Mouse (Mus musculus) heart, postnatal 10 days (tissue): ENCODE data around the gene Heatr5a. TPM values are rescaled to one million over a fixed set of nuclear protein-coding genes. Genes with fewer than 3 reads are reported as not detected.

ENCODE experiments used
- DNase-seq, 2 experiments: peaks; one replicate each; pipeline ENCODE4 v3.0.0; 2021
- intact Hi-C: fragments of 180-260 bp; cut with DNase I; formaldehyde crosslinking; loops from one replicate; pipeline ENCODE4 v1.15.1; 2025
- total RNA-seq, 2 experiments: library from RNA; stranded (reverse); gene quantifications; 2 replicates each; pipeline ENCODE4 v1.2.3; 2021

Heatr5a gene
- total RNA-seq, 2 experiments from 2014 or later, result 21.8 to 23.0 TPM

- DNase-seq, result no peak
- intact Hi-C loops, result no loop called here
Observed at GRCm38 (mm10) chr12:51887301-51888290, 83.5 kb downstream of the Heatr5a start.

DNA sequence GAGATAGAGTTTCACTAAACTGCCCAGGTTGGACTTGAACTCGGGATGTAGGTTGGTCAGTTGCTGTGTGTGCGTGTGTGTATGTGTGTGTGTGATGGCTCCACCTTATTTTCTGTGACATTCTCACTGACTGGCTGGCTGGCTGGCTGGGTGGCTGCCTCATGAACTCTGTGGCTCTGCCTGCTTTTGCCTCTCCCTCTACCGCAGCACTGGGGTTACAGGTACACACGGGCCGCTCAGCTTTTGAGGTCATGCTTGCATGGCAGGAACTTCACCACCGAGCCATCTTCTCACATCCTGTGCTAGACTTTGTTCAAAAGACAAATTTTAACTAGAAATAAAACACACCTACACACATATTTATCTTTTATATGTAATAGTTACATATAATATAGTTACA is 84.8 kb downstream of the Heatr5a start:
- intact Hi-C loops, result no loop called here
- no peak for DNase-seq

GRCm38 (mm10) chr12:51884801-51885200 is 86.3 kb downstream of the Heatr5a start:
- intact Hi-C loops, result loop anchor here (5.0 kb wide), 2 partner anchors 52 to 108 kb away; no protein-coding TSS in a partner anchor
- no peak for DNase-seq

DNA sequence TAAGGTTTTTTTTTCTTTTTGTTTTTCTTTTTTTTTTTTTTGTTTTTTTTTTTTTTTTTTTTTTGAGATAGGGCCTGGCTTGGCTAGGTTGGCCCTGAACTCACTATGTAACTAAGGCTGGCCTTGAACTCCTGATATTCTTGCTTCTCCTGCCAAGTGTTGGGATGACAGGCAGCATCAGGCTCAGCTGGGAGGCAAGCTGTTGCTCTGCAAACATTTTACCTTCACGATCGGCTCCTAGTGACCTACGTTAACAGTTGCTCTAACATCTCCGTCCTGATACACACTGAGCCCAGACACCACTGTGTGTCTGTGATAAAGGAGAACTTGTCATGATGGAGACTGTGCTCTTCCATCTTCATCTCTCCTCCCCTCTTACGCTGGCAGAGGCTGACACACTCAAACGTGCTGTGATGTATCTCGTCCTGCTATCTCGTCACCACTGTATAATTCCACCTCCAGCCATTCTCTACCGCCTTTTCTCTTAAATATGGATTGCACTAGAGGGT is 87.8 kb downstream of the Heatr5a start:
- DNase-seq, result no peak
- intact Hi-C loops, result loop anchor here (5.0 kb wide), 2 partner anchors 51 to 106 kb away; no protein-coding TSS in a partner anchor

DNA sequence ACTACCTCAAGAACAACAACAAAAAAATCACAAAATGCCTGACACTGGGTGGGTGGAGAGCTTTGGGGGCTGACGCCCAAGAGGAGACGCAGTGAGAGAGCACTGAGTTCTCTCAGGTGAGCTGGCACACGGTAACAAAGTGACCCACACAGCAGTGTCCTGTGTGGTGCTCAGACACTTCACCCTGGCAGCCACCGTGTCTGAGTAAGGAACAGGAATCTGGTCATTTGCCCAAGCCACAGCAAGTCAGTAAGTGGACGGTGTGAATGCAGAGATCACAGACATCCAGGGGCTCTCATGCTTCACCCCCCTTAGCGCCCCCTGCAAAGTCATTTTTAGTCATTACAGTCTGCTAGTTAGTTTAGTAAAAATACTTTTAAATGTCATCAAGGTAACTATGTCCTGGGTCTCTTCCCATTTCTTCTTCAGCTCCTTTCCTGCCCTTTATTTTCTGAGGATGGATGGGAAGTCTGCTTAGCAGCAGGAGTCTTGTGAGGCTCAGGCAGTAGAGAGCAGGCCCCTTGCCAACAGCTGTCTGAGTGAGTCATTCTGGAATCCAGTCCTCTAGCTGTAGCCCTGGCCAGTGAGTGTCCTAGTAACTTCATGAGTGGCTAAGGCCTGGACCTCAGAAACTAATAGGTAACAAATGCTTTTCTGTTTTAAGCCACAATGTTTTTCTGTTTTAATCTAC is 88.4 kb downstream of the Heatr5a start:
- intact Hi-C loops, result loop anchor here (5.0 kb wide), 2 partner anchors 50 to 105 kb away; no protein-coding TSS in a partner anchor
- peak; percentile 82 to 83 for DNase-seq

GRCm38 (mm10) chr12:51881775-51882174 is 89.3 kb downstream of the Heatr5a start:
- no peak for DNase-seq
- intact Hi-C loops, result loop anchor here (5.0 kb wide), 2 partner anchors 49 to 104 kb away; no protein-coding TSS in a partner anchor

DNA sequence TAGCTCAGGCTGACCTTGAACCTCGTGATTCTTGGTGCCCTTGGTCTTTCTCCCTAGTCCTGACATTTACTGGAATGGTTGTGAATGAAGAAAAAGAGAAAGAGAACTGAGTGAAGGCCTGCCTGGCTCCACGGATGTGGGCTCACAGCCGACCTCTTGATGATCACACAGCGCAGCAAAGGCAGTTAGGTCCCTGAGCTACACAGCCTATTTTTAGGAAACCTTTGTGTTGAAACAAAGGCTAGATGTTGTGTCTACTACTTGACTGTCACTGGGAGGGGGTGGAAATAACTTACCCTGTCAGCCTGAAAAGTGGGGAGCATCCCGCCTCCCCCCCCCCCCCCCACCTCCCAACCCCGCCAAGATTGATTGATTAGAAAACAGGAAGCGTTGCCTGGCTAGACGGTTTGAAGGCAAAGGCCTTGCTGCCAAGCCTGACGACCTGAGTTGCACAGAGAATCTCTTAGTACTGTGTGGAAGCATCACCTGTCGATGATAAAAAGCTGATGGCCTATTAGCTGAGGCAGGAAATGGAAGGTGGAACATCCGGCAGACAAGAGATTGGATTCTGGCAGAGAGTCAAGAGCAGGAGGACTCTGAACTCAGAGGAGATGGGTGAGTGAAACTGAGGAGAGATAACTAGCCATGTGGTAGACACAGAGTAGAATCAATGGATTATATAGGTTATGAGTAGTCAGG is 99.5 kb downstream of the Heatr5a start:
- intact Hi-C loops, result no loop called here
- no peak for DNase-seq

GRCm38 (mm10) chr12:51869511-51869910 is 101.6 kb downstream of the Heatr5a start:
- no peak for DNase-seq
- intact Hi-C loops, result no loop called here

- intact Hi-C loops, result no loop called here
Observed at GRCm38 (mm10) chr12:51867076-51867475, 104.0 kb downstream of the Heatr5a start.

DNA sequence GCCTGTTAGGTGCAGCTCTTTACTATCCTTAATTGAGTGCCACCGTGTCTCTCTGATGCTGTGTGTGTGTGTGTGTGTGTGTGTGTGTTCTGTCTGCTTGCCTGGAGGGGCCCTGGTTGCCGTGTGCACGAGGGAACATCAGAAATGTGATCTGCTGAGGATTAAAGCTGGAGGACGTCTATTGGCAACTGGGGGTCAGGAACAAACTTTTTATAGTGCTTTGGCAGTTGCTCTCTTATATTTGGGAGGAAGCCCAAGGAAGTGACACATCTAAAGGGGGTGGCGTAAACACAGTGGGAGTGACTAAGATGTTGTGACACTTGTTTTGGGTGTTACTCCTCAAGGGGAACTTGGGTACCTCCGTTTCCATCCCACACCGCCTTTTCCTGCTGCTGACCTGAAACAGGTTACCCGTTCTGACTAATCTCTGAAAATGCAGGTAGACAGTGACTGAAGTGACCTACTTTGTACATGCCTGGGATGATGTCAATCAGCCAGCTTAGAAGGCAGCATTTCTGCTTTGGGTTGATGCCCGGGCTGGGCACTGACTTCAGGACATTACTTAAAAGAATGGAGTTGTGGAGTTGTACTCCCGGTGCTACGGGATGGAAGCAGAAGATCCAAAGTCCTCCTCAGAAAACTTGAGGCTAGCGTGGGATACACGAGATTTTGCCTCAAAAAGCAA is 104.8 kb downstream of the Heatr5a start:
- DNase-seq, result peak; percentile 35 to 44
- intact Hi-C loops, result no loop called here

More at GRCm38 (mm10) chr12:51867076-51867475, 104.0 kb downstream of the Heatr5a start:
- no peak for DNase-seq

GRCm38 (mm10) chr12:51865790-51866179 is 105.3 kb downstream of the Heatr5a start:
- intact Hi-C loops, result no loop called here
- peak; percentile 26 to 38 for DNase-seq

- intact Hi-C loops, result no loop called here
- DNase-seq, result no peak
Observed at GRCm38 (mm10) chr12:51865061-51865789, 105.9 kb downstream of the Heatr5a start.

- intact Hi-C loops, result no loop called here
- no peak for DNase-seq
Observed at GRCm38 (mm10) chr12:51863116-51864002, 107.8 kb downstream of the Heatr5a start.

GRCm38 (mm10) chr12:51858134-51859028 is 112.7 kb downstream of the Heatr5a start:
- DNase-seq, result no peak
- intact Hi-C loops, result no loop called here

GRCm38 (mm10) chr12:51856768-51857295 is 114.3 kb downstream of the Heatr5a start:
- intact Hi-C loops, result no loop called here
- DNase-seq, result no peak

- DNase-seq, result no peak
- intact Hi-C loops, result no loop called here
Observed at GRCm38 (mm10) chr12:51855872-51856271, 115.2 kb downstream of the Heatr5a start.

DNA sequence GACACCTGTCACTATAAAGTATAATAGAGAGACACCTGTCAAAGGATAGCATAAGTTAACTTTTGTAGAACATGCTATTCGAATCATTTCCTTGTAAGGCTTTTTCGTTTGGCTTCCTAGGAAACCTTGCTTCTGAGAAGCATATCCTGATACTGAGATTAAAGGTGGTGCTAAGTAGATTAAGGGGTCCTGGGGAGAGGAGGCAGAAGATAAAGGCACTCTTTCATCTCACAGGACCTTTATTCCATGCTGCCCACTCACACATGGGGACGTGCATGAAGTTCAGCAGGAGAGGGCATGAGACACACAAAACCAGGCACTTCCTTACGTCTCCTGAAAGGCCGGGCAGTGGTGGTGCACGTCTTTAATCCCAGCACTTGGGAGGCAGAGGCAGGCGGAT is 115.7 kb downstream of the Heatr5a start:
- DNase-seq, result no peak

More for the DNA sequence above, 115.7 kb downstream of the Heatr5a start:
- intact Hi-C loops, result no loop called here
